Mouse (Mus musculus): ENCODE results near the gene Vasn. TPM values are rescaled to one million over a fixed set of nuclear protein-coding genes. Genes with fewer than 3 reads are reported as not detected.

The Vasn gene
- polyA plus RNA-seq, 1 experiment: 1.5 TPM

GRCm38 (mm10) chr16:4650161-4650560 is 10.4 kb downstream of the Vasn start:
- Histone ChIP-seq H3K4me1 (ENCODE audit: control insufficient read depth, insufficient read depth, low read length) (no peaks in the 10 kb centered on the region), H3K4me3 (ENCODE audit: insufficient read depth, low read length) (no peak overlapping the region), H3K27ac (ENCODE audit: insufficient read depth, low read depth, low read length) (no peak overlapping the region)
- no peak for TF ChIP-seq POLR2A (IDR thresholded peaks at IDR 0.05; ENCODE audit: borderline replicate concordance, low read depth, low read length)
- TF ChIP-seq CTCF (IDR thresholded peaks at IDR 0.05; ENCODE audit: low read depth, low read length): no peak

GRCm38 (mm10) chr16:4651081-4651480 is 11.3 kb downstream of the Vasn start:
- TF ChIP-seq POLR2A (IDR thresholded peaks at IDR 0.05; ENCODE audit: borderline replicate concordance, low read depth, low read length) (no peak), CTCF (IDR thresholded peaks at IDR 0.05; ENCODE audit: low read depth, low read length) (no peak)
- Histone ChIP-seq H3K27ac (ENCODE audit: insufficient read depth, low read depth, low read length) (no peak overlapping the region), H3K4me1 (ENCODE audit: control insufficient read depth, insufficient read depth, low read length) (no peaks in the 10 kb centered on the region), H3K4me3 (ENCODE audit: insufficient read depth, low read length) (no peak overlapping the region)

DNA sequence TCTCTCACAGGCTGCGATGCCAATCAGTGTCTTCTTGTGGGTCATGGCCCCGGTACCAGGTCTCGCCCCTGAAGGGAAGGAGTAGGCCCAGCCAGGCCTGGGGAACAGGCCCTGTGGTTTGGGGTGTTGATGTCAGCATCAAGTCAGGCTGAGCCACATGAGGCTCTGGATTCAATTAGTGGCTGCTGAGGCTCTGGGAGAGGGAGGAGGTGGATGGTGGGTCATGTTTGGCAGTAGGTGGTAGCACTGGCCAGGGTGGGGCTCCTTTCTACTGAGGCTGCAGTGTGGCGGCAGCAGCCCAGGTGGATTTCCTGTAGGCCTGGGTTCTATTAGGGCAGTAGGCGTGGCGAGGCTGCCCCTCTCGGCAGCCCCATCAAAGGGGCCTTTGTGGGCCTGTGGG is 11.9 kb downstream of the Vasn start:
- Histone ChIP-seq H3K27ac (ENCODE audit: insufficient read depth, low read depth, low read length) (no peak overlapping the region), H3K4me1 (ENCODE audit: control insufficient read depth, insufficient read depth, low read length) (no peaks in the 10 kb centered on the region), H3K4me3 (ENCODE audit: insufficient read depth, low read length) (no peak overlapping the region)
- TF ChIP-seq POLR2A (IDR thresholded peaks at IDR 0.05; ENCODE audit: borderline replicate concordance, low read depth, low read length) (no peak), CTCF (IDR thresholded peaks at IDR 0.05; ENCODE audit: low read depth, low read length) (no peak)

GRCm38 (mm10) chr16:4652707-4653416 is 13.1 kb downstream of the Vasn start:
- TF ChIP-seq CTCF (IDR thresholded peaks at IDR 0.05; ENCODE audit: low read depth, low read length) (no peak), POLR2A (IDR thresholded peaks at IDR 0.05; ENCODE audit: borderline replicate concordance, low read depth, low read length) (no peak)
- Histone ChIP-seq H3K27ac (ENCODE audit: insufficient read depth, low read depth, low read length) (no peak overlapping the region), H3K4me3 (ENCODE audit: insufficient read depth, low read length) (no peak overlapping the region), H3K4me1 (ENCODE audit: control insufficient read depth, insufficient read depth, low read length) (no peaks in the 10 kb centered on the region)

GRCm38 (mm10) chr16:4654706-4655105 is 15.0 kb downstream of the Vasn start:
- H3K4me3 ChIP-seq (ENCODE audit: insufficient read depth, low read length): no peak overlapping the region

DNA sequence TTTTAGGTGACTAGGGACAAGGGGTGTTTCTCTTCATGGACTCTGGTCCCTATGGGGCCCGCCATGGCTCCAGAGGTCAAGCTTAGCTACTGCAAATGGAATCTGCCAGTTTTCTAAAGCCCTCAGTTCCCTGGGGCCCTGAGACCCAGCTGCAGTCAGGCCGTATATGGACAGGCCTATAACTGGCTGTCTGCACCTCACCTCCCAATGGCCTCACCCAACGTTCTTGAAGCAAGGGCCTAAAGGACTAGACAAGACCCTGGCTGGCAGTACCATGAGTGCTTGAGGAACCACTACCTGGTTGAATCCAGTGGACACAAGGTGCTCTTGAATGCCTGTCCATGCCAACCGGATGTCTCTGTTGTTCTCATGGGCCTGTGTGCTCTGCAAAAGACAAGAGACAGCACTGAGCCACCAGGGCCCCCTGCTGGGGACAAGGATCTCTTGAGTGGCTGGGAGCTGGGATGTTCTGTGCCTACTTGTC is 15.6 kb downstream of the Vasn start:
- Histone ChIP-seq H3K27ac (ENCODE audit: insufficient read depth, low read depth, low read length) (no peak overlapping the region), H3K4me1 (ENCODE audit: control insufficient read depth, insufficient read depth, low read length) (no peaks in the 10 kb centered on the region), H3K4me3 (ENCODE audit: insufficient read depth, low read length) (no peak overlapping the region)
- no peak for TF ChIP-seq POLR2A (IDR thresholded peaks at IDR 0.05; ENCODE audit: borderline replicate concordance, low read depth, low read length)
- TF ChIP-seq CTCF (IDR thresholded peaks at IDR 0.05; ENCODE audit: low read depth, low read length): no peak

More at GRCm38 (mm10) chr16:4654706-4655105, 15.0 kb downstream of the Vasn start:
- Histone ChIP-seq H3K27ac (ENCODE audit: insufficient read depth, low read depth, low read length) (no peak overlapping the region), H3K4me1 (ENCODE audit: control insufficient read depth, insufficient read depth, low read length) (no peaks in the 10 kb centered on the region)
- TF ChIP-seq POLR2A (IDR thresholded peaks at IDR 0.05; ENCODE audit: borderline replicate concordance, low read depth, low read length) (no peak), CTCF (IDR thresholded peaks at IDR 0.05; ENCODE audit: low read depth, low read length) (no peak)

- H3K4me3 ChIP-seq (ENCODE audit: insufficient read depth, low read length): no peak overlapping the region
- H3K27ac ChIP-seq (ENCODE audit: insufficient read depth, low read depth, low read length): no peak overlapping the region
- no peaks in the 10 kb centered on the region for H3K4me1 ChIP-seq (ENCODE audit: control insufficient read depth, insufficient read depth, low read length)
- TF ChIP-seq CTCF (IDR thresholded peaks at IDR 0.05; ENCODE audit: low read depth, low read length): no peak
- no peak for TF ChIP-seq POLR2A (IDR thresholded peaks at IDR 0.05; ENCODE audit: borderline replicate concordance, low read depth, low read length)
Observed at GRCm38 (mm10) chr16:4655764-4656570, 16.2 kb downstream of the Vasn start.

GRCm38 (mm10) chr16:4656571-4657081 is 16.9 kb downstream of the Vasn start:
- Histone ChIP-seq H3K4me3 (ENCODE audit: insufficient read depth, low read length) (no peak overlapping the region), H3K4me1 (ENCODE audit: control insufficient read depth, insufficient read depth, low read length) (no peaks in the 10 kb centered on the region), H3K27ac (ENCODE audit: insufficient read depth, low read depth, low read length) (no peak overlapping the region)
- TF ChIP-seq POLR2A (IDR thresholded peaks at IDR 0.05; ENCODE audit: borderline replicate concordance, low read depth, low read length): no peak
- no peak for TF ChIP-seq CTCF (IDR thresholded peaks at IDR 0.05; ENCODE audit: low read depth, low read length)

GRCm38 (mm10) chr16:4658781-4659245 is 19.1 kb downstream of the Vasn start:
- TF ChIP-seq POLR2A (IDR thresholded peaks at IDR 0.05; ENCODE audit: borderline replicate concordance, low read depth, low read length) (no peak), CTCF (IDR thresholded peaks at IDR 0.05; ENCODE audit: low read depth, low read length) (no peak)
- H3K4me3 ChIP-seq (ENCODE audit: insufficient read depth, low read length): no peak overlapping the region
- H3K27ac ChIP-seq (ENCODE audit: insufficient read depth, low read depth, low read length): no peak overlapping the region
- no peaks in the 10 kb centered on the region for H3K4me1 ChIP-seq (ENCODE audit: control insufficient read depth, insufficient read depth, low read length)
